Mouse (Mus musculus) adrenal gland, adult 10 weeks (tissue): Measurements from ENCODE around the gene Heatr6. TPM values are rescaled to one million over a fixed set of nuclear protein-coding genes. Genes with fewer than 3 reads are reported as not detected.

ENCODE experiments used
- polyA plus RNA-seq: library from polyadenylated mRNA; stranded (reverse); fragments of 350-450 nt; fragmentation: Illumina TruSeq; extraction: RNeasy Lipid Tissue Mini Kit (QIAGEN cat#74804); gene quantifications from one replicate; pipeline ENCODE4 v1.2.3, GENCODE M21; 2014; ENCODE audit warnings: low read depth, low replicate concordance

The Heatr6 gene
- polyA plus RNA-seq = 4.7 TPM

DNA sequence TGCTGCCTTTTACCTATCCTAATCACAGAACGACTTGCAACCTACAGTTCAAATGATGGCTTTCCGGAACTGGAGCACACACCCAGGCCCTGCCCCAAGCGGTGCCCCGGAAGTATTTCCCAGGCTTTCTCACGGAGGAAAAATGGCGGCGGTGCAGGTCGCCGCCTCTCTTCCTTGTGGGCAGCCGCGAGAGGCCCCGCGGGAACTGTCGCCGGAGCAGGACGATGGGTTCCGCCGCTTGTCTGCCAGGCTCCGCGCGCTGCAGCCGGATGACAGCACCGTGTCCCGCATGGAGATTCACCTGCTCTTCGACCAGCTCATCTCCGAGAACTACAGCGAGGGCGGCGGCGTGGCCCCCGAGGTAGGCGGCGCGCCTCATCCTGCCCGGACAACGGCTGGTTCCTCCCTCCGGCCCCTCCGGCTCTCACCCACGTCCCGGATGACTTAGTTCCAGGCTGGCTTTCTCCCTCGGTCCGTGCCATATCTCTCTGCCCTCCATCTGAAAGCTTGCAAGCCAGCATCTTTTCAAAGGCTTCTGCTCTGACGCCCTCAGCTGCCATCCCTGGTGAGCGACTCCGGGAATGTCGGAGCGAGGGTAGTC lies at the start of gene Heatr6:
Gene Heatr6 (plus strand): TSS at position 116 of the 601 bp plus-strand sequence.

DNA sequence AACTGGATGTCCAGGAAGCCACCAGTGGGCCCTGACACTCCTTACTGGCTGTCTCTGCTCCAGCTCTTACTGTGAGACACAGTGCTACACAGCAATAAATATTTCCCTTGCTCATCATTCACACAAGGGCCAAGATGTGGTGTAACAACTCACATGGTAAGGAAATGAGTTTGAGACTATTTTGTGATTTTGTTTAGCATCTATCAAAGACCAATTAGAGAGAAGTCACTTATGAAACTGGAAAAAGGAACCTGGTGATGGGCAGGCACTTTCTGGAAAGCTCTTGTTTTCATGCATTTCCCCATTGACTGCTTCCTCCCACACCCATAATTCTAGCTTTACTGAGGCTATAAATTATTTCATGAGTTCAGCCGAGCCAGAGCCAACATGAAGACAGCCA lies 49.8 kb upstream of the Heatr6 start, which contains the start of gene Wfdc17:
Gene Wfdc17 (plus strand): TSS at position 287 of the 400 bp plus-strand sequence.

DNA sequence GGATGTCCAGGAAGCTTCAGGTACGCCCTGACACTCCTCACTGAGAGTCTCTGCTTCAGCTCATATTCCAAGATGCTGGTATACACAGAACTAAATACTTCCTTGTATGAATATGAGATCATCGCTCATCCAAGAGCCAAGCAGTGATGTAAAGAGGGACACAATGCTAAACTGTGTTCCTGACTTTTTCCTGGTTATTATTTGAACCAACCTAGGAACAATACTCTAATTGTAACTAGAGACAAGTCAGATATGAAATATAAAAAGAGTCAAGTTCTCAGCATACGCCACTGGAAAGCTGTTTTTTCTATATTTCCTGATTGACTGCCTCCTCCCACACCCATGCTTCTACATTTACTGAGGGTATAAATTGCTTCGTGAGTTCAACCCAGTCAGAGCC lies 44.8 kb upstream of the Heatr6 start, which contains the start of gene Wfdc18:
Gene Wfdc18 (plus strand): TSS at position 301 of the 400 bp plus-strand sequence.

DNA sequence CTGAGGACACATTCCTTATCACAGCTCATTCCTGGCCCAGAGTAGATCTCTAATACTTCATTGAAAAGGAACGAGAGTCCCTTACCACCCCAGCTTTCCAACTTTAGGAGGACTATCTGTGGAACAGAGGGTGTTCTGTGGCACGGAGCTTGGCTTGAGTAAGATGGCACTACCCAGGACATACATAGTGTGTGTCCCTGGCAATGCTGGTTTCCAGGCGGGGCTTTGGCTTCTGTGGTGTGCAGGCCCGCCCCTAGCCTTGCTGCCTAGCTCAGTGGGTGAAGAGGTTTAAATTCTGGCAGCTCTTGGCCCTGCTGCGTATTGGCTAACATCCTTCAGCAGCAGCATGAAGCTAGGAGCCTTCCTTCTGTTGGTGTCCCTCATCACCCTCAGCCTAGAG lies 6.8 kb upstream of the Heatr6 start, which contains the start of gene Wfdc21:
Gene Wfdc21 (plus strand): TSS at position 260 of the 400 bp plus-strand sequence.

Other genes starting within 250 kb of the Heatr6 start
- gene Heatr9, start 231.5 kb upstream of the Heatr6 start, polyA plus RNA-seq = not detected
- not detected for gene Ccl5, start 223.2 kb upstream of the Heatr6 start, polyA plus RNA-seq
- gene Ccl9, start 175.1 kb upstream of the Heatr6 start, polyA plus RNA-seq = 10.3 TPM
- 28.9 TPM for gene Ccl6, start 160.6 kb upstream of the Heatr6 start, polyA plus RNA-seq
- not detected for gene Rpl9-ps1, start 108.1 kb upstream of the Heatr6 start, polyA plus RNA-seq
- gene Ccl3, start 104.3 kb upstream of the Heatr6 start, polyA plus RNA-seq = 1.5 TPM
- gene Ccl4, start 91.1 kb upstream of the Heatr6 start, polyA plus RNA-seq = not detected
- 8.0 TPM for gene Wfdc17, start 49.7 kb upstream of the Heatr6 start, polyA plus RNA-seq
- gene Wfdc18, start 44.7 kb upstream of the Heatr6 start, polyA plus RNA-seq = not detected
- gene Wfdc21, start 6.8 kb upstream of the Heatr6 start, polyA plus RNA-seq = not detected
- not detected for gene Hnf1b, start 96.4 kb downstream of the Heatr6 start, polyA plus RNA-seq
- gene Ddx52, start 188.4 kb downstream of the Heatr6 start, polyA plus RNA-seq = 71.7 TPM
- 38.0 TPM for gene Synrg, start 210.7 kb downstream of the Heatr6 start, polyA plus RNA-seq